Mouse (Mus musculus): ENCODE measurements at regions not wholly inside any gene's neighbourhood (a gene's known extent, or its start where the extent isn't known, plus 50 kb on each side); places are given as distances from the start of the nearest gene placed in this dataset.

- no peaks in the 10 kb centered on the region for H3K9me3 ChIP-seq (ENCODE audit: control insufficient read depth, insufficient read depth, low read depth, low read length)
- no peak overlapping the region for H3K9ac ChIP-seq (ENCODE audit: insufficient read depth, low read depth, low read length, poor library complexity, severe bottlenecking)
- H3K4me1 ChIP-seq (ENCODE audit: control insufficient read depth in 2 of 2, insufficient read depth in 2 of 2, low read length in 2 of 2, poor library complexity in 1 of 2) = no peaks in the 10 kb centered on the region
- in situ Hi-C loops (cut with MboI; ENCODE audit: low sequenced_read_pairs in 2 of 2, unreplicated experiment in 2 of 2) = loop anchor here in 1 of 2 experiments (25.0 kb wide), 1 partner anchor 1482 kb away; no protein-coding TSS in a partner anchor
- TF ChIP-seq HCFC1 (IDR thresholded peaks at IDR 0.05; ENCODE audit: borderline replicate concordance, insufficient read depth, low read length) (no peak), ZC3H11A (IDR thresholded peaks at IDR 0.05; ENCODE audit: borderline replicate concordance, low read depth, low read length) (peak; percentile 75; the same call in 1 of the 2 replicates)
- H3K36me3 ChIP-seq (ENCODE audit: control insufficient read depth, insufficient read depth, low read length, poor library complexity, severe bottlenecking) = no peaks in the 10 kb centered on the region
- H3K4me3 ChIP-seq (ENCODE audit: insufficient read depth in 1 of 2, low read depth in 1 of 2, low read length in 2 of 2, poor library complexity in 1 of 2, severe bottlenecking in 1 of 2) = no peak overlapping the region
- H3K27ac ChIP-seq (ENCODE audit: insufficient read depth, low read depth, low read length, poor library complexity, severe bottlenecking) = no peak overlapping the region
- DNase-seq (ENCODE audit: low read depth, low spot score) = peak; percentile 56
Observed at GRCm38 (mm10) chr13:115230494-115230893, 128.7 kb upstream of the Itga1 start.

GRCm38 (mm10) chr13:115226824-115227223 is 125.1 kb upstream of the Itga1 start:
- H3K4me3 ChIP-seq (ENCODE audit: insufficient read depth in 1 of 2, low read depth in 1 of 2, low read length in 2 of 2, poor library complexity in 1 of 2, severe bottlenecking in 1 of 2) = no peak overlapping the region
- in situ Hi-C loops (cut with MboI; ENCODE audit: low sequenced_read_pairs in 2 of 2, unreplicated experiment in 2 of 2) = loop anchor here in 1 of 2 experiments (25.0 kb wide), 1 partner anchor 1485 kb away; no protein-coding TSS in a partner anchor
- H3K9me3 ChIP-seq (ENCODE audit: control insufficient read depth, insufficient read depth, low read depth, low read length) = no peaks in the 10 kb centered on the region
- no peak for DNase-seq (ENCODE audit: low read depth, low spot score)
- H3K4me1 ChIP-seq (ENCODE audit: control insufficient read depth in 2 of 2, insufficient read depth in 2 of 2, low read length in 2 of 2, poor library complexity in 1 of 2) = no peaks in the 10 kb centered on the region
- no peak for TF ChIP-seq HCFC1 (IDR thresholded peaks at IDR 0.05; ENCODE audit: borderline replicate concordance, insufficient read depth, low read length)
- no peak for TF ChIP-seq CHD2 (IDR thresholded peaks at IDR 0.05; ENCODE audit: low read depth, low read length)
- no peak for TF ChIP-seq ZC3H11A (IDR thresholded peaks at IDR 0.05; ENCODE audit: borderline replicate concordance, low read depth, low read length)
- no peak for TF ChIP-seq MAFK (IDR thresholded peaks at IDR 0.05; ENCODE audit: insufficient read depth, low read depth, low read length)
- no peak for TF ChIP-seq ZNF384 (IDR thresholded peaks at IDR 0.05; ENCODE audit: low read depth, low read length)
- no peak overlapping the region for H3K27ac ChIP-seq (ENCODE audit: insufficient read depth, low read depth, low read length, poor library complexity, severe bottlenecking)
- H3K36me3 ChIP-seq (ENCODE audit: control insufficient read depth, insufficient read depth, low read length, poor library complexity, severe bottlenecking) = no peaks in the 10 kb centered on the region
- H3K9ac ChIP-seq (ENCODE audit: insufficient read depth, low read depth, low read length, poor library complexity, severe bottlenecking) = no peak overlapping the region

- Histone ChIP-seq H3K4me3 (ENCODE audit: insufficient read depth in 1 of 2, low read depth in 1 of 2, low read length in 2 of 2, poor library complexity in 1 of 2, severe bottlenecking in 1 of 2) (no peak overlapping the region), H3K36me3 (ENCODE audit: control insufficient read depth, insufficient read depth, low read length, poor library complexity, severe bottlenecking) (no peaks in the 10 kb centered on the region), H3K4me1 (ENCODE audit: control insufficient read depth in 2 of 2, insufficient read depth in 2 of 2, low read length in 2 of 2, poor library complexity in 1 of 2) (no peaks in the 10 kb centered on the region), H3K9ac (ENCODE audit: insufficient read depth, low read depth, low read length, poor library complexity, severe bottlenecking) (no peak overlapping the region), H3K27ac (ENCODE audit: insufficient read depth, low read depth, low read length, poor library complexity, severe bottlenecking) (no peak overlapping the region), H3K9me3 (ENCODE audit: control insufficient read depth, insufficient read depth, low read depth, low read length) (no peaks in the 10 kb centered on the region)
- TF ChIP-seq CHD2 (IDR thresholded peaks at IDR 0.05; ENCODE audit: low read depth, low read length) (no peak), ZC3H11A (IDR thresholded peaks at IDR 0.05; ENCODE audit: borderline replicate concordance, low read depth, low read length) (no peak), ZNF384 (IDR thresholded peaks at IDR 0.05; ENCODE audit: low read depth, low read length) (no peak), HCFC1 (IDR thresholded peaks at IDR 0.05; ENCODE audit: borderline replicate concordance, insufficient read depth, low read length) (no peak), MAFK (IDR thresholded peaks at IDR 0.05; ENCODE audit: insufficient read depth, low read depth, low read length) (no peak)
- in situ Hi-C loops (cut with MboI; ENCODE audit: low sequenced_read_pairs in 2 of 2, unreplicated experiment in 2 of 2) = no loop called here
- no peak for DNase-seq (ENCODE audit: low read depth, low spot score)
Observed at GRCm38 (mm10) chr13:115219701-115220100, 117.9 kb upstream of the Itga1 start.

- in situ Hi-C loops (cut with MboI; ENCODE audit: low sequenced_read_pairs in 2 of 2, unreplicated experiment in 2 of 2) = no loop called here
- H3K27ac ChIP-seq (ENCODE audit: insufficient read depth, low read depth, low read length, poor library complexity, severe bottlenecking) = no peak overlapping the region
- no peaks in the 10 kb centered on the region for H3K9me3 ChIP-seq (ENCODE audit: control insufficient read depth, insufficient read depth, low read depth, low read length)
- no peak for DNase-seq (ENCODE audit: low read depth, low spot score)
- no peaks in the 10 kb centered on the region for H3K4me1 ChIP-seq (ENCODE audit: control insufficient read depth in 2 of 2, insufficient read depth in 2 of 2, low read length in 2 of 2, poor library complexity in 1 of 2)
- no peak overlapping the region for H3K4me3 ChIP-seq (ENCODE audit: insufficient read depth in 1 of 2, low read depth in 1 of 2, low read length in 2 of 2, poor library complexity in 1 of 2, severe bottlenecking in 1 of 2)
- H3K9ac ChIP-seq (ENCODE audit: insufficient read depth, low read depth, low read length, poor library complexity, severe bottlenecking) = no peak overlapping the region
- no peaks in the 10 kb centered on the region for H3K36me3 ChIP-seq (ENCODE audit: control insufficient read depth, insufficient read depth, low read length, poor library complexity, severe bottlenecking)
- TF ChIP-seq ZNF384 (IDR thresholded peaks at IDR 0.05; ENCODE audit: low read depth, low read length) = no peak
- TF ChIP-seq HCFC1 (IDR thresholded peaks at IDR 0.05; ENCODE audit: borderline replicate concordance, insufficient read depth, low read length) = no peak
- TF ChIP-seq ZC3H11A (IDR thresholded peaks at IDR 0.05; ENCODE audit: borderline replicate concordance, low read depth, low read length) = no peak
Observed at GRCm38 (mm10) chr13:115211285-115211684, 109.5 kb upstream of the Itga1 start.

GRCm38 (mm10) chr13:115210643-115211208 is 109.0 kb upstream of the Itga1 start:
- no peaks in the 10 kb centered on the region for H3K9me3 ChIP-seq (ENCODE audit: control insufficient read depth, insufficient read depth, low read depth, low read length)
- in situ Hi-C loops (cut with MboI; ENCODE audit: low sequenced_read_pairs in 2 of 2, unreplicated experiment in 2 of 2) = no loop called here
- TF ChIP-seq ZNF384 (IDR thresholded peaks at IDR 0.05; ENCODE audit: low read depth, low read length) (no peak), MAFK (IDR thresholded peaks at IDR 0.05; ENCODE audit: insufficient read depth, low read depth, low read length) (no peak), HCFC1 (IDR thresholded peaks at IDR 0.05; ENCODE audit: borderline replicate concordance, insufficient read depth, low read length) (no peak), ZC3H11A (IDR thresholded peaks at IDR 0.05; ENCODE audit: borderline replicate concordance, low read depth, low read length) (no peak), CHD2 (IDR thresholded peaks at IDR 0.05; ENCODE audit: low read depth, low read length) (no peak)
- H3K27ac ChIP-seq (ENCODE audit: insufficient read depth, low read depth, low read length, poor library complexity, severe bottlenecking) = no peak overlapping the region
- H3K4me3 ChIP-seq (ENCODE audit: insufficient read depth in 1 of 2, low read depth in 1 of 2, low read length in 2 of 2, poor library complexity in 1 of 2, severe bottlenecking in 1 of 2) = no peak overlapping the region
- no peaks in the 10 kb centered on the region for H3K36me3 ChIP-seq (ENCODE audit: control insufficient read depth, insufficient read depth, low read length, poor library complexity, severe bottlenecking)
- no peak for DNase-seq (ENCODE audit: low read depth, low spot score)
- no peaks in the 10 kb centered on the region for H3K4me1 ChIP-seq (ENCODE audit: control insufficient read depth in 2 of 2, insufficient read depth in 2 of 2, low read length in 2 of 2, poor library complexity in 1 of 2)
- H3K9ac ChIP-seq (ENCODE audit: insufficient read depth, low read depth, low read length, poor library complexity, severe bottlenecking) = no peak overlapping the region
